24 mouse cellular contexts compared by ENCODE assay signal in the genomic region with DNA sequence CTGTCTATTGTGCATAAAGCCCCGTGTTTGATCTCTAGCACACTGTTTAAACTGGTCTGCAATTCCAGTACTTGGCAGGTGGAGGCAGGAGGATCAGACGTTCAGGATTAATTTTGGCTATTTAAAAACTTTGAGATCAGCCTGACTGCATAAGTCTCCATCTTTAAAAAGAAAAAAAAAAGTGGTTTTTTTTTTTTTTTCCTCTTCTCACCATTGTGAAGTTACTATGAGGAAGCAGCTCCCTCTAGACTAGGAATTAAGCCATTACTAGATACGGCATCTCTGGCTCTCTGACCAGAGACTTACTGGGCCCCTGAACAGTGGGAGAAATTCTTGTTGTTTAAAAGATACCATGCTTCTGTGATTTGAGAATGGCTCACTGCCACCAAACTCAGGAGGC.
"Had no signal": no experiment of that assay in that cellular context is flagged by ENCODE, and none has a peak within 500 bp of the region (broad histone marks: within the 10 kb centered on the region; RNA-seq: fewer than 3 reads in every experiment).

No protein-coding gene starts in this region.

- H3K4me1 ChIP-seq: heart, embryonic 12.5 days; intestine, embryonic 15.5 days; limb, embryonic 13.5 days; limb, embryonic 15.5 days; liver, embryonic 12.5 days had no signal

- H3K27ac ChIP-seq: heart, embryonic 10.5 days; hindbrain, embryonic 10.5 days; hindbrain, embryonic 12.5 days; hindbrain, embryonic 14.5 days; intestine, embryonic 15.5 days; limb, embryonic 13.5 days; limb, embryonic 15.5 days; liver, embryonic 12.5 days; liver, embryonic 14.5 days had no signal

- ATAC-seq: hindbrain, embryonic 16.5 days; inflammation-experienced regulatory T-cells, adult 6 months; intestine, embryonic 15.5 days; intestine, postnatal 0 days; liver, embryonic 12.5 days had no signal

- H3K4me3 ChIP-seq: heart, embryonic 10.5 days; heart, embryonic 12.5 days; hindbrain, embryonic 10.5 days; hindbrain, embryonic 12.5 days; intestine, embryonic 15.5 days; limb, embryonic 13.5 days; limb, embryonic 15.5 days; liver, embryonic 12.5 days had no signal

- H3K4me2 ChIP-seq: heart, embryonic 12.5 days; hindbrain, embryonic 12.5 days; hindbrain, embryonic 14.5 days; intestine, embryonic 15.5 days; limb, embryonic 13.5 days; limb, embryonic 15.5 days; liver, embryonic 12.5 days had no signal

- H3K36me3 ChIP-seq: heart, embryonic 10.5 days; heart, embryonic 12.5 days; hindbrain, embryonic 10.5 days; hindbrain, embryonic 12.5 days; intestine, embryonic 15.5 days; limb, embryonic 13.5 days; limb, embryonic 15.5 days; liver, embryonic 12.5 days had no signal

- H3K27me3 ChIP-seq: hindbrain, embryonic 12.5 days; intestine, embryonic 15.5 days; limb, embryonic 13.5 days; limb, embryonic 15.5 days; liver, embryonic 12.5 days had no signal

- H3K9me3 ChIP-seq: heart, embryonic 10.5 days; heart, embryonic 12.5 days; hindbrain, embryonic 10.5 days; hindbrain, embryonic 12.5 days; intestine, embryonic 15.5 days; limb, embryonic 13.5 days; limb, embryonic 15.5 days; liver, embryonic 12.5 days had no signal

- H3K9ac ChIP-seq: heart, embryonic 12.5 days; hindbrain, embryonic 12.5 days; hindbrain, embryonic 14.5 days; intestine, embryonic 15.5 days; limb, embryonic 13.5 days; limb, embryonic 15.5 days; liver, embryonic 12.5 days; liver, embryonic 14.5 days had no signal

- DNase-seq: gastrocnemius, postnatal 14 days; gastrocnemius, postnatal 36 days; heart, adult 18-20 months; heart, postnatal 10 days; heart, postnatal 4 days; kidney, adult 18-20 months; kidney, adult 8-10 months; kidney, postnatal 10 days; kidney, postnatal 25 days; kidney, postnatal 4 days; left cerebral cortex, postnatal 4 days had no signal
